Mouse (Mus musculus) gastrocnemius, postnatal 14 days (tissue): ENCODE data around the gene Dyrk1a. TPM values are rescaled to one million over a fixed set of nuclear protein-coding genes. Genes with fewer than 3 reads are reported as not detected.
A peak's percentile ranks its signal among the peaks of the same experiment; 100 is the strongest.

Source experiments
- DNase-seq: peaks from one replicate; pipeline ENCODE4 v3.0.0; 2021; ENCODE audit warnings: mixed read lengths
- intact Hi-C: fragments of 180-260 bp; cut with DNase I; formaldehyde crosslinking; loops from one replicate; pipeline ENCODE4 v1.15.1; 2025; ENCODE audit warnings: low total_unique reads
- total RNA-seq, 2 experiments: library from RNA; stranded (reverse); gene quantifications; 2 replicates each; pipeline ENCODE4 v1.2.3; 2021

The Dyrk1a gene
- total RNA-seq, 2 experiments from 2014 or later = 60.6 to 66.2 TPM

- intact Hi-C loops = no loop called here
- DNase-seq = no peak
Measured at GRCm38 (mm10) chr16:94735472-94735871, 165.7 kb downstream of the Dyrk1a start.

- no peak for DNase-seq
- intact Hi-C loops = no loop called here
Measured at GRCm38 (mm10) chr16:94736462-94737358, 166.9 kb downstream of the Dyrk1a start.

GRCm38 (mm10) chr16:94737359-94737687 is 167.5 kb downstream of the Dyrk1a start:
- DNase-seq = no peak
- intact Hi-C loops = no loop called here

GRCm38 (mm10) chr16:94743853-94744501 is 174.2 kb downstream of the Dyrk1a start:
- peak; percentile 19 for DNase-seq
- intact Hi-C loops = no loop called here

GRCm38 (mm10) chr16:94745016-94745415 is 175.2 kb downstream of the Dyrk1a start:
- intact Hi-C loops = no loop called here
- DNase-seq = peak; percentile 22

Other genes starting within 250 kb of the Dyrk1a start
- 1 to 10 TPM; 1.8 to 2.0 TPM for gene Ripply3, start 241.6 kb upstream of the Dyrk1a start, total RNA-seq
- 10 to 100 TPM; 64.0 to 71.5 TPM for gene Ttc3, start 199.4 kb upstream of the Dyrk1a start, total RNA-seq
- 100 to 1,000 TPM; 118 to 127 TPM for gene Pigp, start 198.2 kb upstream of the Dyrk1a start, total RNA-seq
- gene Vps26c, start 43.2 kb upstream of the Dyrk1a start, total RNA-seq = 10 to 100 TPM; 11.8 to 14.9 TPM